Mouse (Mus musculus): Measurements from ENCODE around the gene Spon1. TPM values are rescaled to one million over a fixed set of nuclear protein-coding genes. Genes with fewer than 3 reads are reported as not detected.

Gene Spon1
- total and polyA plus RNA-seq, 3 experiments, result not detected

DNA sequence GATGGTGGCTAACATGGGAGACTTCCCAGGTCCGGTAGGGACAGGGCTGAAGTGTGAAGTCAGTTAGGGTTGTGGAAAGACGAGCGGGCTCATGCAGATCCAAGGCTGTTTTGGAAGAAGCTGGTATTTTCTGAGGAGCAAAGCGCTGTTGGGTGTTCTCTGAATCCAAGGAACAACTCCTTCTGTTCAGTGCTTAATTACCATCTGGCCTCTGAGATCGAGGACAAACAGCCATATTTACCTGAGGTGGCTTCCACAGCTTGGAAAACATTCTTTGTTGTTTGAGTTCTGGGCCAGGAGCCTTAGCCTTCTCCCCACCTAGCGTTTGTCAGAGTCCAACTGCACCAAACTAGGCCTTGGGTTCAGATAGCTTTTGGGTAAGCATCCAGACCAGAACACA lies 58.9 kb downstream of the Spon1 start:
- H3K27me3 ChIP-seq (ENCODE audit: control insufficient read depth in 1 of 2, insufficient read depth in 2 of 2, low read length in 2 of 2), result no peaks in the 10 kb centered on the region
- DNase-seq (ENCODE audit: low read depth, low spot score), result no peak
- H3K36me3 ChIP-seq (ENCODE audit: control insufficient read depth in 1 of 2, insufficient read depth in 2 of 2, low read length in 2 of 2), result no peaks in the 10 kb centered on the region
- no peaks in the 10 kb centered on the region for H3K4me1 ChIP-seq (ENCODE audit: control insufficient read depth in 1 of 2, insufficient read depth in 2 of 2, low read length in 2 of 2)
- no peak overlapping the region for H3K4me3 ChIP-seq (ENCODE audit: control insufficient read depth in 1 of 2, insufficient read depth in 1 of 2, low read depth in 2 of 2, low read length in 2 of 2)
- H3K27ac ChIP-seq (ENCODE audit: control insufficient read depth, low read depth, low read length), result no peak overlapping the region
- H3K9me3 ChIP-seq (replicated peaks; ENCODE audit: insufficient read depth, low read length), result no peaks in the 10 kb centered on the region
- TF ChIP-seq RCOR1 (IDR thresholded peaks at IDR 0.05; ENCODE audit: low read depth, low read length) (no peak), MAZ (IDR thresholded peaks at IDR 0.05; ENCODE audit: low read depth, low read length) (no peak), MEF2A (IDR thresholded peaks at IDR 0.05; ENCODE audit: extremely low read depth, insufficient replicate concordance, low read depth, low read length, poor library complexity, severe bottlenecking) (no peak), GATA1 (IDR thresholded peaks at IDR 0.05; ENCODE audit: low read depth, low read length) (no peak), ZMIZ1 (IDR thresholded peaks at IDR 0.05; ENCODE audit: low read depth, low read length) (no peak), KAT2A (conservative IDR thresholded peaks at IDR 0.05; ENCODE audit: low read depth, low read length) (no peak)
- H3K9ac ChIP-seq (ENCODE audit: control insufficient read depth, low read depth, low read length, poor library complexity, severe bottlenecking), result no peak overlapping the region
- no peaks in the 10 kb centered on the region for H3K79me2 ChIP-seq (ENCODE audit: control insufficient read depth, insufficient read depth, low read length, poor library complexity)

DNA sequence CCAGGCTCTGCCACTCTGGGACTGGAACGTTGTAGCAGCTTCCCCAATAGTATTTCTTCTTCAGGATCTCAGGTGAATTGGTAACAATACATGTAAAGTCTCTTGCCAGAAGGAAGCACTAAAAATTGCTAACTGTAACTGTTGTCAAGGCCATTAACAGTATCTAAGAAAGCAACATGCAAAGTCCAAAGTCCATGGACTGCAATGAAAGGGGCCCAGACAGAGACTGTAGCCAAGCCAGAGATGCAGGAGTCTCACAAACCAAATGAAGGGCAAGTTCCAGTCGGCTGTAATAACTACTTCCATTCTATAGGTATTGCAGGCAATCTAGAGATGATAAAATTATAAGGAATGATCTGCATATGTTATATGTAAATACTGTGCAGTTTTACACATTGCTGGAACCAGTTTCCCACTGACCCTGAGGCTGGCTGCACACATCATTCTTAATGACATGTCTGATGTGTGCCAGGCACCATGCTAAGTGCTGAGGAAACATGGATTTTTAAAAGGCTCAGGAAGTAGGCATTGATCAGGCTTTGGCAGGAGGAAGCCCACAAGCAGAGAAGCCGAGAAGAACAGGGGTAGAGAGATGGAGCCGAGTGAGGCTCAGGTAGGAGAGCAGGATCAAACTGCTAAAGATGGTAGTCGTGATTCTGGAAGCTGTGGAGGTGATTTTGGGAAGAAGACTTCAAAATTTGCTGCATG lies 59.9 kb downstream of the Spon1 start:
- TF ChIP-seq SIN3A (IDR thresholded peaks at IDR 0.05; ENCODE audit: low read length), result no peak
- TF ChIP-seq HCFC1 (IDR thresholded peaks at IDR 0.05; ENCODE audit: low read depth, low read length), result no peak
- TF ChIP-seq TAL1 (IDR thresholded peaks at IDR 0.05; ENCODE audit: low read length), result no peak
- no peak for TF ChIP-seq MAX (IDR thresholded peaks at IDR 0.05; ENCODE audit: low read length)
- TF ChIP-seq KAT2A (conservative IDR thresholded peaks at IDR 0.05; ENCODE audit: low read depth, low read length), result no peak
- TF ChIP-seq RAD21 (IDR thresholded peaks at IDR 0.05; ENCODE audit: low read depth, low read length), result no peak
- no peak for TF ChIP-seq CHD1 (IDR thresholded peaks at IDR 0.05; ENCODE audit: low read depth, low read length)
- TF ChIP-seq UBTF (IDR thresholded peaks at IDR 0.05; ENCODE audit: borderline replicate concordance, insufficient read depth, low read depth, low read length), result no peak
- TF ChIP-seq SMC3 (IDR thresholded peaks at IDR 0.05; ENCODE audit: low read depth, low read length), result no peak
- no peak for TF ChIP-seq MYB (IDR thresholded peaks at IDR 0.05; ENCODE audit: low read depth, low read length)
- no peak for TF ChIP-seq E2F4 (IDR thresholded peaks at IDR 0.05; ENCODE audit: borderline replicate concordance, low read depth, low read length)
- TF ChIP-seq GATA1 (IDR thresholded peaks at IDR 0.05; ENCODE audit: low read depth, low read length), result no peak
- TF ChIP-seq EP300 (IDR thresholded peaks at IDR 0.05; ENCODE audit: low read depth in 1 of 2, low read length in 2 of 2), result no peak
- no peak for TF ChIP-seq MAFK (IDR thresholded peaks at IDR 0.05; ENCODE audit: borderline replicate concordance, low read depth, low read length)
- no peak for TF ChIP-seq MAZ (IDR thresholded peaks at IDR 0.05; ENCODE audit: low read depth, low read length)
- no peak for TF ChIP-seq TBP (IDR thresholded peaks at IDR 0.05; ENCODE audit: low read depth, low read length)
- TF ChIP-seq POLR2AphosphoS2 (IDR thresholded peaks at IDR 0.05; ENCODE audit: low read length), result no peak
- Histone ChIP-seq H3K27me3 (ENCODE audit: control insufficient read depth in 1 of 2, insufficient read depth in 2 of 2, low read length in 2 of 2) (no peaks in the 10 kb centered on the region), H3K9ac (ENCODE audit: control insufficient read depth, low read depth, low read length, poor library complexity, severe bottlenecking) (no peak overlapping the region), H3K79me2 (ENCODE audit: control insufficient read depth, insufficient read depth, low read length, poor library complexity) (no peaks in the 10 kb centered on the region), H3K27ac (ENCODE audit: control insufficient read depth, low read depth, low read length) (no peak overlapping the region), H3K4me1 (ENCODE audit: control insufficient read depth in 1 of 2, insufficient read depth in 2 of 2, low read length in 2 of 2) (no peaks in the 10 kb centered on the region), H3K36me3 (ENCODE audit: control insufficient read depth in 1 of 2, insufficient read depth in 2 of 2, low read length in 2 of 2) (no peaks in the 10 kb centered on the region), H3K4me3 (ENCODE audit: control insufficient read depth in 1 of 2, insufficient read depth in 1 of 2, low read depth in 2 of 2, low read length in 2 of 2) (no peak overlapping the region), H3K9me3 (replicated peaks; ENCODE audit: insufficient read depth, low read length) (no peaks in the 10 kb centered on the region)
- DNase-seq (ENCODE audit: low read depth, low spot score), result no peak

Measured in MEL (cell line).